Comparison of ENCODE assay signal across 12 mouse cellular contexts in genomic region chrX:144265934-144266333, GRCm38 (mm10).
"Had no signal": no experiment of that assay in that cellular context is flagged by ENCODE, and none has a peak within 500 bp of the region (broad histone marks: within the 10 kb centered on the region; RNA-seq: fewer than 3 reads in every experiment).

No protein-coding gene starts in this region.

- DNase-seq: left cerebral cortex, postnatal 4 days; liver; liver, embryonic 13.5 days; liver, postnatal 0 days; lung, adult 18-20 months; lung, adult 2 months; lung, embryonic 14.5 days; lung, postnatal 10 days; lung, postnatal 14 days; lung, postnatal 36 days; lung, postnatal 4 days; midbrain, embryonic 14.5 days had no signal
